Mouse (Mus musculus): ENCODE data around the gene Polr2e.

The Polr2e gene

DNA sequence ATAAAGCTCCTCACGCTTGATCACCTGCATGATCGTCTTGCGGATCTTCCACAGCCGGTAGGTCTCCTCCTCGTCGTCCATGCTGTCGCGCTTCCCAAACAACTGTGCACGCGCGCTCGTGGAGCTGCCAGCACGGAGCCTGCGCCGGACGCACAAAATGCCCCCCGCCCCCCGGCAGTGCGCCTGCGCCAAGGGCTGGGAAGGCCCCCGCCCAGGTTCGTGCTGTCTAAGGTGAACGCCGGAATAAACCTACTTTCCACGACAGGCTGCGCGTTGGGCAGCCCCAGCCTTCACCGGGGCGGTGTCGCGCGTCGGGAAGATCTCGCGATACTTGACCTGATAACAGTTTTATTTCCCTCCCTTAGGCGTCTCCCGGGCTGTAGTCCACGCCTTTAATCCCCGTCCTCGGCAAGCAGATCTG is at the start of gene Polr2e:
Gene Polr2e, minus strand, starts transcription at position 237 of the 421 bp plus-strand sequence.
- in situ Hi-C loops (cut with MboI; ENCODE audit: unreplicated experiment in 2 of 2) = no loop called here

GRCm38 (mm10) chr10:80089146-80089545 is 49.6 kb upstream of the Polr2e start:
- in situ Hi-C loops (cut with MboI; ENCODE audit: unreplicated experiment in 2 of 2) = no loop called here

GRCm38 (mm10) chr10:80087483-80087882 is 47.9 kb upstream of the Polr2e start:
- in situ Hi-C loops (cut with MboI; ENCODE audit: unreplicated experiment in 2 of 2) = no loop called here

DNA sequence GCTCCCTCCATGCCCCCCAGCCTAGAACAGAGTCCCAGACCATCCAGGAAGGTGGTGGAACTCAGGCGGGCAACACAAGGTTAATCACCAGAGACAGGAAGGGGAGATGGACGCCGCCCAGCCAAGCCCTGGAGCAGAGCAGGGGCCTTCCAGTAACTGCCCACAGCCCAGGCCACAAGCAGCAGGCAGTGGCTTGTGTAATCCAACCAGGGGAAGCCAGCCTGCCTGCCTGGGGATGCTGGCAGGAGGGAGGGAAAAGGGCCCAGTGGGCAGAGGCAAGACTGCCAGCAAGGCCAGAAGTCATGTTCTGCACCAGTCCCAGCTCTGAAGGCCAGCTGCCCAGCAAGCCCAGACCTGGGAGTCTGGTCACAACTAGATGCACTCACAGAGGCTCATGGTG is 47.3 kb upstream of the Polr2e start:
- in situ Hi-C loops (cut with MboI; ENCODE audit: unreplicated experiment in 2 of 2) = no loop called here

DNA sequence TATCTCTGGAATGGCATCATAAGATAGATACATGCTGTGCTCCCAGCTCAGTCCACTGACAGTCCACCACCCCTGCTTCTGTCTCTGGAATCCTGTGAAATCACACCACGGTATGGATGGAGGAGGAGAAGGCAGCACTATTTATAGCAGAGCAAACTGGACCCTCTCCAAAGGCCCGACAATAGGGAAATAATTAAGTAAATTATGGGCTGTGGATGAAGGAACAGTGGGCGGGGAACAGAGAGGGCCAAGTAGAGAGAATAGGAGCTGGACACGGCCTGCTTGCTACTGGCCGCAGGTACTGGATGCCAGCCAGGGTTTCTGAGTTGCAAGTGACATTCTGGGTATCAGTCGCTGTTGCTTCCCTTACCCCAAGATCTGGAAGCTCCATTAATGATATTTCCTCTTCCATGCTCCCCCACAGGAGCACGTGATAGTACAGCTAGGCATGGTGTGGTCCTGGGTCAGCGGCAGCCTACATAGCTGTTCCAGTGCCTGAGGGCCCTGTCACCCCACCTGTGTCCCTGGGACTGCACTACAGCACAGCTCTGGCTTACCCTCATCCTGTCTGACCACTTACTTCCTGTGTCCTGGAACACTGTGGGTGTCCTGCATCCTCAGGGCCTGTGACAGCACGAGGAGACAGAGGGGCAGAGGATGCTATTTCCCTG is 45.4 kb upstream of the Polr2e start:
- in situ Hi-C loops (cut with MboI; ENCODE audit: unreplicated experiment in 2 of 2) = no loop called here

DNA sequence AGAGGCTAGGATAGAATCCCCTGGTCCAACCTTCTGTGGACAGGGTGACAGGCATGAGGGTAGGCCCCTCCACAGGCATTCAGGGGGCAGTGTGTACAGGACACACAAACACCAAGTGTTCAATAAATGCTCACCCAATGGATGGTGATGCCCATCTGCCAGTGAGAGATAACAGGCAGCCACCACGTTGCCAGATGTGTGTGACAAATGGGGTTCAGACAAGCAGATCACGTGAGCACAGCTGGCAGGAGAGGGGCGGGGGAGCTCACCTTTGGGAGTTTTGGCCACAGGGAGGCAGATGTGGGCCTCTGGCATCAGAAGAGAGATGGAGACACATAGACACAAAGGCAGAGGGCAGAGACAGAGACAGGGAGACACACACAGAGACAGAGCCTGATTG is 41.5 kb upstream of the Polr2e start:
- in situ Hi-C loops (cut with MboI; ENCODE audit: unreplicated experiment in 2 of 2) = no loop called here

DNA sequence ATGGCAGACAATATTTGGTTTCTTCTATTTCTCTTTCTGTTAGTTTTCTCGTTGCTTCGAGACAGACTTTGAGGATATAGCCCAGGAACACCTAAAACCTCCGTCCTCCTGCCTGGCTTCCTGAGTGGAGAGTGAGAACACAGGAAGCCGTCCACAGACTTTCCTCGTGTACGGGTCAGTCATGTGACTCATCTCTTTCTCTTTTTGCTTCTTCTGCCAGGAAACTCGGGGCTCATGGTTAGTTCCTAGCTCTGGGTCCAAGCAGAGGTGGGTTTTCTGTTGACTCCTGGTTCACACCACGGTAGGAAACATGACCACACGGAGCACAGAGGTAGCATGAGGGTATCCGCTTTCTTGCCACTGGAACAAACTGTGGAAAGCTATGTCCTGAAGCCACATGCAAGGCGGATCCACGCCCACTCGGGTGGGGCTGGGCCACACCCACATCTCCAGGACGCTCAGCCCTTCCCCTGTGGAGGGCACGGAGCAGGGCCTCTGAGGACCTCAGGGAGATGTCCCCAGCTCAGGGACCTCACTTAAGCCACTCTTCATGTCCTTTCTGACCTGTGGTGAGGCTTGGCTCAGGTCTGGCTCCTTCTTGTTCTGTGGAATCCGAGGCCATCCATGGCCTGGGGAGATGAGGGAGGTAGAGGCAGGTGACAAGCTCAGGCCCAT is 40.9 kb upstream of the Polr2e start:
- in situ Hi-C loops (cut with MboI; ENCODE audit: unreplicated experiment in 2 of 2) = no loop called here

- in situ Hi-C loops (cut with MboI; ENCODE audit: unreplicated experiment in 2 of 2) = no loop called here
Observed at GRCm38 (mm10) chr10:80078366-80078765, 38.8 kb upstream of the Polr2e start.

DNA sequence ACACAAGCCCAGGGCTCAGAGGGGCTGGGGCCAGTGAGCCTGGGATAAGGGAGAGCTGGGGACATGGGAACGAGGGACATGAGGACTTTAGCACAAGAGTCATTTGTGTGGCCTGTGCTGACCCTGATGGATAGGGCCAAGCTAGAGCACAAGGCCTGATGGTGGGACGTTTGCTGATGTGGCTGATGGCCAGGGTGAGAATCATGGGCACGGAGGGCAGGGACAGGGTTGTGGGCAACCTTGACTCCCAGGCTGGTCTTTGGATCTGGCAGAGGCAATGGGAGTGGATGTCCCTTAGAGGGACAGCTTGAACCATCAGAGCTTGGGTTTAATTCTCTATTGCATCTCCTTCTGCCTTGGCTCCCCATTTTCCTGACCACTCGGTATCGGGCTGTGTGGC is 37.7 kb upstream of the Polr2e start:
- in situ Hi-C loops (cut with MboI; ENCODE audit: unreplicated experiment in 2 of 2) = no loop called here

- in situ Hi-C loops (cut with MboI; ENCODE audit: unreplicated experiment in 2 of 2) = no loop called here
Observed at GRCm38 (mm10) chr10:80076386-80076785, 36.8 kb upstream of the Polr2e start.

GRCm38 (mm10) chr10:80075924-80076323 is 36.3 kb upstream of the Polr2e start:
- in situ Hi-C loops (cut with MboI; ENCODE audit: unreplicated experiment in 2 of 2) = no loop called here

- in situ Hi-C loops (cut with MboI; ENCODE audit: unreplicated experiment in 2 of 2) = loop anchor here in 1 of 2 experiments (5.0 kb wide), 1 partner anchor 32 kb away; the partner anchor contains the start of gene Sbno2
Observed at GRCm38 (mm10) chr10:80074813-80075601, 35.4 kb upstream of the Polr2e start.

DNA sequence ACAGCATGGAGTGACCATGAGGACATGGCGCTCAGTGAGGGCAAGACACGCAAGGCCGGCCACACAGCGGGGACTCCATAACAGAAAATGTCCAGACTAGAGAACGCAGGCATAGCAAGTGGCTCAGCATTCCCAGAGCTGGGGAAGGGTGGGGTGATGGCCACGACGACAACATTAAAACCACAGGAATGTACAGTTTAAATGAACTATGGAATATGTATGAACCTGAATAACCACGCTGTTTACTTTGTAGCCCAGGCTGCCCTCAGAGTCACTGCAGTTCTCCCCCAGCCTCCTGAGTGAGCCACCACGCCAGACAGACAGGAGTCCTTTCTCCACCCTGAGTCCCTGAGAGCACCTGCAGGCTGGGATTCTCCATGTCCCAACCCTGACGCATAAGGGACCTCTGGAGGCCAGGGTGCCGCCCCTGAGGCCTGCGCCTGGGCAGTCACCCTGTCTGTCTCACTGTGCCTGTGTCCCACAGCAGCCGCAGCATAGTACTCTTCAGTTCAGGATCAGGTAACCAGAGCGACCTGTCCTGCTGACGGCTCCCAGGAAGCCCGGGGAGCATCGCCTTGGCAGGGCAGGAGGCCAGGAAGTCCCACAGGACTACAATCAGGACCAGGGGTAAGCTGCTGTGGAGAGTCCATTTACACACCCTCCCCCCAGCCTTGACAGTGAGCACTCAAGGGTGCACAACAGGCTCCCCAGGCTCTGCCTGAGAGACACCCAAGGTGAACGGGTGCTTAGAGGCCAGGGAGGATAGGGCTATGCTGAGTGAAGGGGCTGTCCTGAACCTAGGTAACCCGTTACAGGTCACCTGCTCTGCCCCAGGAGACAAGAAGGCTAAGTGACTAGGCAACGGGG is 33.3 kb upstream of the Polr2e start:
- in situ Hi-C loops (cut with MboI; ENCODE audit: unreplicated experiment in 2 of 2) = loop anchor here in 1 of 2 experiments (5.0 kb wide), 1 partner anchor 34 kb away; the partner anchor contains the start of gene Sbno2

- in situ Hi-C loops (cut with MboI; ENCODE audit: unreplicated experiment in 2 of 2) = loop anchor here in 1 of 2 experiments (5.0 kb wide), 1 partner anchor 36 kb away; the partner anchor contains the start of gene Sbno2
Observed at GRCm38 (mm10) chr10:80071516-80071900, 31.9 kb upstream of the Polr2e start.

DNA sequence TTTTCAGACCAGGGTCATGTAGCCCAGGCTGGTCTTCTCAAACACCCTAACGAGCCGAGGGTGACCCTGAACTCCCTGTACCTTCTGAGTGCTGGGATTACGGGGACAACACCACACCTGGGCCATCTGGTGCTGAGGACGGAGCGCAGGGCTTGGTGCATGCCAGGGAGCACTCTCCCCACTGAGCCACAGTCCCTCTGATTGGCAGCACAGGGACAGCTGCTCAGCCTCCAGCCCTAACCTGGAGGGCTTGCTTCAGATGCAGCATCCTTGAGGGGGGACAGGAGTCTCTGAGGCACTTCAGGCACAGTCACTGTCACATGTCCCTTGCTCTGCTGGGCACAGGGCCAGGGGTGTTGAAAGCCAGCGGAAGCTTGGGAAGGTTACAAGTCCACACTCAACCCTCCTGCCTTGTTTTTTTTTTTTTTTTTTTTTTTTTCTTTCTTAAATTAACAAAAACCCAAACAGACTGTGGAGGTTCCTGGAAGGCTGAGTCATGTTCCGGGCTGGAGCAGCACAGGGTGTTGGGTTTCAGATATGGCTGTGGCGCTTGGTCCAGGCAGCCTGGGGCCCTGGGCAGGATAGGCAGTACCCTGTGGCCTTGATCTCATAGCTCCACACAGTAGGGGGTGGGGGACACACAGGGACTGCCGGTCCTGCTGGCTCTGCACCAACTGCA is 31.4 kb upstream of the Polr2e start:
- in situ Hi-C loops (cut with MboI; ENCODE audit: unreplicated experiment in 2 of 2) = loop anchor here in 1 of 2 experiments (5.0 kb wide), 1 partner anchor 36 kb away; the partner anchor contains the start of gene Sbno2

- in situ Hi-C loops (cut with MboI; ENCODE audit: unreplicated experiment in 2 of 2) = loop anchor here in 1 of 2 experiments (5.0 kb wide), 1 partner anchor 37 kb away; the partner anchor contains the start of gene Sbno2
Observed at GRCm38 (mm10) chr10:80069948-80070450, 30.4 kb upstream of the Polr2e start.

DNA sequence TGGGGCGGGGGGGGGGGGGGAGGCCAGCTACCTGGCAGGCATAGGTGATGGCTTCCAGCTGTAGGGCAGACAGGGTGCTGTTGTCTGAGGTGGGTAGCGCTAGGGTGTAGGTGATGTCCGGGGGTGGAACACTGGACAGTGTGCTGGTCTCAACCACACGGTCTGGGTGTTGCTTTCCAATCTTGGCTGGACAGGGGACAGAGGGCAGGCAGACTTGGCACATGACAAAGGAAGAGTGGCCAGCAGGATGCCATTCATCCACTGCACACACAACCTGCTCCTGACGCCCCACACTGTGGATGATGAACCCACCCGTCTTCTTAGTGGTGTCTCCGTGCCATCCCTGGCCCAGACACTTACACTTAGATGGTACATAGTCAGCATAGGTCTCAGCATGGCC is 29.7 kb upstream of the Polr2e start:
- in situ Hi-C loops (cut with MboI; ENCODE audit: unreplicated experiment in 2 of 2) = no loop called here

DNA sequence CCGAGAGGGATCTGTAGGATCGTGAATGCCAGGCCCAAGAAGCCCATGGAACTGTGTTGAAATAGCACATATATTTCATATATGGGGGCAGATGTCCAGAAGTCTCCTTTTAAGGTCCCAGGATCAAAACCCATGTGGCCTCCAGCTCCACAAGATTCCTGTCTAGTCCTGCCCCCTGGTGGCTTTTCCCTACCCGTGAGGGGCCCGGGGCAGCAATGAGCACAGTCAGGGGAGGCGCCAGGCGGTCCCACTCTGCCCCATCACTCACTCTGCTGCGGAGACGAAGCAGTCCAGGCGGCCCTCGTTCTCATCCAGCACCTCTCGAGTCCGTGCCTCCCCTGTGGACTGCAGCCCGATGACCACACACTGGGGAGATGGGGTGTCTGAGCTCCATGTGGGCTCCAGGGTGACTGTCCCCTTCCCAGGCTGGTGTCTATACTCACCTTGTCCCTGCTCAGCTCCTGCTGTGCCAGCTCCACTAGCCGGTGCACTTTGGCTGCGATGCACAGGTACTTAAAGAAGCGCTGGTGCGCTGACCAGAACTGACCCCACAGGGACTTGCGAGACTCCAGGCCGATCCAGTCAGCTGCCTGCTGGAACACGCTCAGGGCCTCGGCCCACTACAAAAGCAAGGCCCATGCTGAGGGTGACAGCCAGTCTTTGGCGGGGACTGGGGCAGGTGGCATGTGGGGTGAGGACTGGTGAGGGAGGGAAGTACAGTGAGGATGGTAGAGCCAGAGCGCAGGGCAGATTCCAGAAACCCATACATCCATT is 24.5 kb upstream of the Polr2e start:
- in situ Hi-C loops (cut with MboI; ENCODE audit: unreplicated experiment in 2 of 2) = no loop called here

DNA sequence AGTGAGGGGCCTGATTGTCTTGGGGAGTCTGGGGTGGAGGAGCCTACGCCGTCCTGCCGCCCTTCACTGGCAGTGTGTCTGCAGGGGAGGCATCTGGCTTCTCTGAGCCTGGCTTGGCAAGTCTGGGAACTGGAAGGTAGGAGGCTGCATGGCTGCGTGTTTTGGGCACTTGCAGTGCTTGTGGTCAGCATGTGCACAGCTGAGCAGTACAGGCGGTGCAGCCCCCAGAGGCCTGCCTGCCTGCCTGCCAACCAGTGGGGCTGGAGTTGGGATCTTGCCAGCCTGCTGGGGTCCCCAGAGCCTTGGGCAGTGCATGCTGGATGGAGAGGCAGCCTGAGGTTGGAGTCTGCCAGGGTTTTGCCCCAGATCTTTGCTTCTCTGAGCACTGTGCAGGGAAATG is 23.5 kb upstream of the Polr2e start:
- in situ Hi-C loops (cut with MboI; ENCODE audit: unreplicated experiment in 2 of 2) = no loop called here

Measured in v-Abl transformed pro-B cells (cell line).